Mouse (Mus musculus) hindbrain, embryonic 14.5 days (tissue): ENCODE measurements around the gene Zfp771. TPM values are rescaled to one million over a fixed set of nuclear protein-coding genes. Genes with fewer than 3 reads are reported as not detected.

ENCODE experiments used
- ATAC-seq: fragments of 200-750 bp; cut with Nextera tagmentation; 2 replicates; pipeline ENCODE4 v1.8.0; 2017; ENCODE audit warnings: moderate number of reproducible peaks, mild to moderate bottlenecking, moderate TSS enrichment, moderate library complexity; ENCODE audit not compliant: low FRiP score
- DNase-seq: peaks from one replicate; pipeline ENCODE4 v3.0.0-alpha.2; 2015; ENCODE audit warnings: low spot score
- H3K27ac ChIP-seq: fragments of 300-500 bp; sonication (generic); 2 replicates; pipeline ENCODE4 v1.5.1; 2014; ENCODE audit warnings: mild to moderate bottlenecking, moderate library complexity
- H3K27me3 ChIP-seq: fragments of 300-500 bp; sonication (generic); 2 replicates; pipeline ENCODE4 v1.6.1; 2014; ENCODE audit warnings: mild to moderate bottlenecking, low read length, mixed read lengths; ENCODE audit not compliant: control insufficient read depth, insufficient read depth
- H3K36me3 ChIP-seq: fragments of 300-500 bp; sonication (generic); replicated peaks from 2 replicates; pipeline ENCODE4 v1.6.1; 2014; ENCODE audit not compliant: control insufficient read depth, insufficient read depth
- H3K4me1 ChIP-seq: fragments of 300-500 bp; sonication (generic); replicated peaks from 2 replicates; pipeline ENCODE4 v1.6.1; 2014; ENCODE audit warnings: antibody characterized with exemption, low read length, mixed read lengths; ENCODE audit not compliant: control insufficient read depth, insufficient read depth
- H3K4me2 ChIP-seq: fragments of 300-500 bp; sonication (generic); replicated peaks from 2 replicates; pipeline ENCODE4 v1.6.1; 2014; ENCODE audit warnings: mild to moderate bottlenecking, moderate library complexity
- H3K4me3 ChIP-seq: fragments of 300-500 bp; sonication (generic); replicated peaks from 2 replicates; pipeline ENCODE4 v1.5.1; 2014; ENCODE audit warnings: mild to moderate bottlenecking, low read length
- H3K9ac ChIP-seq: fragments of 300-500 bp; sonication (generic); 2 replicates; pipeline ENCODE4 v1.6.1; 2014
- H3K9me3 ChIP-seq: fragments of 300-500 bp; sonication (generic); 2 replicates; pipeline ENCODE4 v1.6.1; 2016; ENCODE audit warnings: low read length; ENCODE audit not compliant: control insufficient read depth
- WGBS: fragments of 180-500 bp; shearing (Covaris S2); extraction: QIAGEN DNeasy Blood & Tissue Kit; methylation state at CpG from one replicate; pipeline ENCODE4 v1.1.7; 2014; 5-methylcytosine and 5-hydroxymethylcytosine counted together
- polyA plus RNA-seq: library from polyadenylated mRNA; unstranded; fragments of >200 nt; fragmentation: Nextera tagmentation; extraction: Ambion mirVana; gene quantifications from 2 replicates; pipeline ENCODE4 v1.2.1, GENCODE M21; 2014

Zfp771 gene
- polyA plus RNA-seq, 1 experiment from 2014 or later = 63.4 TPM

- Histone ChIP-seq H3K4me2 (no peak overlapping the region), H3K27me3 (no peaks in the 10 kb centered on the region), H3K4me1 (peaks cover 5% of the 10 kb centered on the region), H3K27ac (no peak overlapping the region), H3K9me3 (no peaks in the 10 kb centered on the region), H3K4me3 (no peak overlapping the region), H3K9ac (no peak overlapping the region), H3K36me3 (no peaks in the 10 kb centered on the region)
- WGBS = 90% methylated on average over 11 of the region's 11 CpGs
- no peak for ATAC-seq
- DNase-seq = no peak
Measured at GRCm38 (mm10) chr7:127225147-127225995, 18.7 kb upstream of the Zfp771 start.

- Histone ChIP-seq H3K9ac (no peak overlapping the region), H3K4me2 (no peak overlapping the region), H3K36me3 (no peaks in the 10 kb centered on the region), H3K27ac (no peak overlapping the region), H3K27me3 (no peaks in the 10 kb centered on the region), H3K9me3 (no peaks in the 10 kb centered on the region), H3K4me1 (peaks cover 21% of the 10 kb centered on the region), H3K4me3 (no peak overlapping the region)
- peak; percentile 81 for DNase-seq
- WGBS = 67% methylated on average over 4 of the region's 4 CpGs
- no peak for ATAC-seq
Measured at GRCm38 (mm10) chr7:127228615-127229303, 15.3 kb upstream of the Zfp771 start.

GRCm38 (mm10) chr7:127231376-127231775 is 12.7 kb upstream of the Zfp771 start:
- no peaks in the 10 kb centered on the region for H3K27me3 ChIP-seq
- H3K4me2 ChIP-seq = peak overlapping the region; percentile 60
- no peaks in the 10 kb centered on the region for H3K9me3 ChIP-seq
- peak overlapping the region; percentile 96; the same call in 1 of the 2 replicates for H3K9ac ChIP-seq
- no peak for DNase-seq
- peaks cover 33% of the 10 kb centered on the region for H3K4me1 ChIP-seq
- H3K27ac ChIP-seq = no peak overlapping the region
- H3K4me3 ChIP-seq = peak overlapping the region; percentile 83
- peaks cover 18% of the 10 kb centered on the region for H3K36me3 ChIP-seq
- no peak for ATAC-seq
- WGBS = 63% methylated on average over 3 of the region's 3 CpGs

GRCm38 (mm10) chr7:127231826-127232621 is 12.1 kb upstream of the Zfp771 start:
- H3K4me2 ChIP-seq = peak overlapping the region; percentile 60

GRCm38 (mm10) chr7:127232622-127233367 is 11.3 kb upstream of the Zfp771 start, which contains the start of the genes Zfp553 and Sept1:
Gene Zfp553, plus strand, starts transcription at chr7:127233061.
Gene Sept1, minus strand, starts transcription at chr7:127233130.
- Histone ChIP-seq H3K4me3 (peak within 1 kb of the TSS; percentile 83), H3K9me3 (no peaks in the 10 kb centered on the region), H3K36me3 (peaks cover 32% of the 10 kb centered on the region), H3K4me1 (peaks cover 33% of the 10 kb centered on the region), H3K27me3 (no peaks in the 10 kb centered on the region), H3K4me2 (peak within 1 kb of the TSS; percentile 60), H3K9ac (peak within 1 kb of the TSS; percentile 96), H3K27ac (peak within 1 kb of the TSS; percentile 98)
- peak; percentile 91 for ATAC-seq
- peak; percentile 86 for DNase-seq
- under 1% methylated on average over 64 of the region's 64 CpGs for WGBS

More at GRCm38 (mm10) chr7:127231826-127232621, 12.1 kb upstream of the Zfp771 start:
- WGBS = 4% methylated on average over 20 of the region's 20 CpGs
- Histone ChIP-seq H3K27ac (peak overlapping the region; percentile 98), H3K9ac (peak overlapping the region; percentile 96), H3K9me3 (no peaks in the 10 kb centered on the region), H3K4me3 (peak overlapping the region; percentile 83), H3K27me3 (no peaks in the 10 kb centered on the region), H3K36me3 (peaks cover 24% of the 10 kb centered on the region), H3K4me1 (peaks cover 33% of the 10 kb centered on the region)
- no peak for DNase-seq
- ATAC-seq = no peak

GRCm38 (mm10) chr7:127233368-127233749 is 10.7 kb upstream of the Zfp771 start:
- Histone ChIP-seq H3K4me3 (peak overlapping the region; percentile 83), H3K4me2 (peak overlapping the region; percentile 60), H3K9me3 (no peaks in the 10 kb centered on the region), H3K27ac (peak overlapping the region; percentile 98), H3K36me3 (peaks cover 38% of the 10 kb centered on the region), H3K27me3 (no peaks in the 10 kb centered on the region), H3K9ac (peak overlapping the region; percentile 96), H3K4me1 (peaks cover 33% of the 10 kb centered on the region)
- ATAC-seq = peak; percentile 12
- no peak for DNase-seq
- under 1% methylated on average over 26 of the region's 27 CpGs for WGBS

GRCm38 (mm10) chr7:127233765-127234164 is 10.3 kb upstream of the Zfp771 start:
- 6% methylated on average over 9 of the region's 9 CpGs for WGBS
- peak overlapping the region; percentile 96 for H3K9ac ChIP-seq
- H3K9me3 ChIP-seq = no peaks in the 10 kb centered on the region
- H3K4me3 ChIP-seq = peak overlapping the region; percentile 83
- DNase-seq = no peak
- H3K4me1 ChIP-seq = peaks cover 33% of the 10 kb centered on the region
- peak overlapping the region; percentile 60 for H3K4me2 ChIP-seq
- H3K27me3 ChIP-seq = no peaks in the 10 kb centered on the region
- peak overlapping the region; percentile 98 for H3K27ac ChIP-seq
- H3K36me3 ChIP-seq = peaks cover 42% of the 10 kb centered on the region
- ATAC-seq = no peak

- H3K4me1 ChIP-seq = peaks cover 33% of the 10 kb centered on the region
- H3K4me3 ChIP-seq = no peak overlapping the region
- no peaks in the 10 kb centered on the region for H3K27me3 ChIP-seq
- WGBS = 97% methylated on average over 2 of the region's 2 CpGs
- no peak overlapping the region for H3K27ac ChIP-seq
- H3K9me3 ChIP-seq = no peaks in the 10 kb centered on the region
- peak overlapping the region; percentile 60 for H3K4me2 ChIP-seq
- DNase-seq = no peak
- H3K9ac ChIP-seq = no peak overlapping the region
- ATAC-seq = no peak
- H3K36me3 ChIP-seq = peaks cover 51% of the 10 kb centered on the region
Measured at GRCm38 (mm10) chr7:127234777-127235176, 9.3 kb upstream of the Zfp771 start.
